Comparison of ENCODE assay signal across 8 mouse cellular contexts in the genomic region with DNA sequence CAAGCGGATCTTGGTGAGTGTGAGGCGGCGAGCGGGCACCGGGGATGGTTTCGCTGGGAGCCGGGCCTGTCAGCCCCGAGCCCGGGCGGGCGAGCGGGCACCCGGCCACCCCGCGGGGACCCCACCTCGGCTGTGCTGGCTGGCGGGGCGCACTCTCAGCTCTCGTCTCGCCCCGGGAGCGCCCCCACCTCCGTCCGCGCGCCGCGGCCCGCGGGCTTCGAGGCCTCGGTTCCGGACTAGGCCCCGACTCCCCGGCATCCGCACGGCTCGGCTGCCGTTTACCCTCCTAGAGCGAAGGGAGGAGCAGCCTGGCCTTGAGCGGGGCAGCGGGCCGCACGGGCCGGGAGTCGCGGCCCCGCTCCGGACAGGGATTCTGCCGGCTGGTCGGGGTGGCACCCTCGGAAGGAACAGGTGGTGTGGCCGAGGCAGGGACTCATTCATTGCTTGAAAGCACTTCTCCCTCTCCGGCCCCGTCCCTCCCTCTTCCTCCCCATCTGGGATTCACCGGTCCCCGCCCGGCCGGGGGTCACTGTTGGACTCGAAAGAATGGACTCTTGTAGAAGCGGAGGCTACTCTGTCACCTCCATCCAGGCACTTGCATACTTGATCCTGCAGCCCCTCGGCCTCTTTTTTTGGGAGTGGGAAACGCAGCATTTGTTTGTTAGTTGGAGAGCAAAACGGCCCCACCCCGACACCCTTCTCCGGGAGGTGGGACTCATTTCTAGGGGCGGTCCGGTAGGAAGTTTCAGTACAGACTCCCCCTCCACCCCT. TPM values are rescaled to one million over a fixed set of nuclear protein-coding genes. Genes with fewer than 3 reads are reported as not detected.
DNase-seq lines count a peak whose midpoint lies in the region; ATAC-seq lines count a peak whose summit lies in the region.

No protein-coding gene starts in this region.

- H3K9me3 ChIP-seq in hindbrain, embryonic 16.5 days (ENCODE audit: control insufficient read depth, low read length), result no peaks in the 10 kb centered on the region
- no peaks in the 10 kb centered on the region for H3K9me3 ChIP-seq in limb, embryonic 12.5 days
- H3K9me3 ChIP-seq in midbrain, embryonic 11.5 days (ENCODE audit: control insufficient read depth, low read length), result no peaks in the 10 kb centered on the region

- ATAC-seq in hindbrain, embryonic 16.5 days, result peak; percentile 64
- ATAC-seq in limb, embryonic 12.5 days (ENCODE audit: insufficient number of reproducible peaks, insufficient read depth, low FRiP score, low TSS enrichment, low read depth), result 0 out of 2 replicates have a peak, but pooled peaks have one; percentile 8
- peak; percentile 68 for ATAC-seq in midbrain, embryonic 11.5 days (ENCODE audit: low FRiP score)

- no peaks in the 10 kb centered on the region for H3K27me3 ChIP-seq in hindbrain, embryonic 16.5 days (replicated peaks; ENCODE audit: control insufficient read depth, insufficient read depth, low read length)
- no peaks in the 10 kb centered on the region for H3K27me3 ChIP-seq in limb, embryonic 12.5 days
- no peaks in the 10 kb centered on the region for H3K27me3 ChIP-seq in midbrain, embryonic 11.5 days (ENCODE audit: control insufficient read depth, insufficient read depth, low read length)

- H3K36me3 ChIP-seq in hindbrain, embryonic 16.5 days (ENCODE audit: control insufficient read depth, insufficient read depth, low read length), result no peaks in the 10 kb centered on the region
- H3K36me3 ChIP-seq in limb, embryonic 12.5 days, result no peaks in the 10 kb centered on the region; the same call in 1 of the 2 replicates
- no peaks in the 10 kb centered on the region; the same call in 1 of the 2 replicates for H3K36me3 ChIP-seq in midbrain, embryonic 11.5 days (ENCODE audit: control insufficient read depth, insufficient read depth, low read length)

- peak; percentile 38 for DNase-seq in ovary, postnatal 10 days (ENCODE audit: low spot score)
- no peak for DNase-seq in ovary, adult 18-20 months (ENCODE audit: low spot score)
- peak; percentile 63 to 72 for DNase-seq in cerebellum, postnatal 10 days
- DNase-seq in gastrocnemius, adult 8-10 months (ENCODE audit: low spot score in 2 of 2), result peak; percentile 7 to 13
- DNase-seq in midbrain, embryonic 11.5 days (ENCODE audit: low spot score, missing footprints), result peak; percentile 94
- peak; percentile 45 to 81 for DNase-seq in spleen, postnatal 4 days (ENCODE audit: low spot score in 2 of 2)

- H3K4me3 ChIP-seq in hindbrain, embryonic 16.5 days (ENCODE audit: low read length), result peak overlapping the region; percentile 96
- H3K4me3 ChIP-seq in limb, embryonic 12.5 days (replicated peaks), result peak overlapping the region; percentile 100
- H3K4me3 ChIP-seq in midbrain, embryonic 11.5 days (ENCODE audit: low read depth, low read length), result peak overlapping the region; percentile 76

- peak overlapping the region; percentile 96 for H3K9ac ChIP-seq in hindbrain, embryonic 16.5 days (ENCODE audit: low read depth, low read length)
- peak overlapping the region; percentile 98 for H3K9ac ChIP-seq in limb, embryonic 12.5 days (replicated peaks)
- peak overlapping the region; percentile 93 for H3K9ac ChIP-seq in midbrain, embryonic 11.5 days (ENCODE audit: low read length)

- H3K4me1 ChIP-seq in hindbrain, embryonic 16.5 days (ENCODE audit: control insufficient read depth, insufficient read depth, low read depth, low read length), result peaks cover 20% of the 10 kb centered on the region
- H3K4me1 ChIP-seq in limb, embryonic 12.5 days (replicated peaks), result peaks cover 19% of the 10 kb centered on the region
- peaks cover 18% of the 10 kb centered on the region for H3K4me1 ChIP-seq in midbrain, embryonic 11.5 days (ENCODE audit: control insufficient read depth, insufficient read depth, low read length)

- peak overlapping the region; percentile 89 for H3K4me2 ChIP-seq in hindbrain, embryonic 16.5 days (ENCODE audit: low read length)
- H3K4me2 ChIP-seq in limb, embryonic 12.5 days, result peak overlapping the region; percentile 82
- H3K4me2 ChIP-seq in midbrain, embryonic 11.5 days, result peak overlapping the region; percentile 79

- WGBS in hindbrain, embryonic 16.5 days, result under 1% methylated on average over 33 of the region's 68 CpGs
- WGBS in limb, embryonic 12.5 days, result under 1% methylated on average over 63 of the region's 68 CpGs
- WGBS in midbrain, embryonic 11.5 days, result under 1% methylated on average over 63 of the region's 68 CpGs

- peak overlapping the region; percentile 90 for H3K27ac ChIP-seq in hindbrain, embryonic 16.5 days (ENCODE audit: low read depth, low read length)
- H3K27ac ChIP-seq in limb, embryonic 12.5 days, result peak overlapping the region; percentile 94
- peak overlapping the region; percentile 87 for H3K27ac ChIP-seq in midbrain, embryonic 11.5 days (ENCODE audit: low read depth, low read length)

RNA-seq across cellular contexts. Expression of a gene that starts 1.6 kb away (rescaled TPM):
- total RNA-seq in gastrocnemius, adult 8-10 months (2022), result 10 to 100 TPM; 40.5 to 53.0 (median 48.0) TPM
- polyA plus RNA-seq in hindbrain, embryonic 16.5 days (2015; fragmentation: Nextera tagmentation; extraction: Ambion mirVana), result 32.6 and 34.5 TPM in 2 replicates
- polyA plus RNA-seq in limb, embryonic 12.5 days (2016; fragmentation: Nextera tagmentation; extraction: Ambion mirVana), result 60.5 and 60.6 TPM in 2 replicates
- polyA plus RNA-seq in midbrain, embryonic 11.5 days (2014; fragmentation: Nextera tagmentation; extraction: Ambion mirVana), result 54.5 and 57.0 TPM in 2 replicates

RNA-seq across cellular contexts. Expression of a gene that starts 7.8 kb away (rescaled TPM):
- 1,000 to 10,000 TPM in 2 of 4 experiments, 100 to 1,000 TPM in 2; 957 to 1,091 (median 1,034) TPM for total RNA-seq in gastrocnemius, adult 8-10 months (2022)
- polyA plus RNA-seq in hindbrain, embryonic 16.5 days (2015; fragmentation: Nextera tagmentation; extraction: Ambion mirVana), result 688 and 807 TPM in 2 replicates
- 737 and 751 TPM in 2 replicates for polyA plus RNA-seq in limb, embryonic 12.5 days (2016; fragmentation: Nextera tagmentation; extraction: Ambion mirVana)
- 739 and 783 TPM in 2 replicates for polyA plus RNA-seq in midbrain, embryonic 11.5 days (2014; fragmentation: Nextera tagmentation; extraction: Ambion mirVana)

RNA-seq across cellular contexts. Expression of a gene that starts 20.0 kb away (rescaled TPM):
- total RNA-seq in gastrocnemius, adult 8-10 months (2022), result under 1 TPM in 1 of 4 experiments, not detected in 3; 0.85 TPM
- polyA plus RNA-seq in hindbrain, embryonic 16.5 days (2015; fragmentation: Nextera tagmentation; extraction: Ambion mirVana), result 1.8 and 2.2 TPM in 2 replicates
- polyA plus RNA-seq in limb, embryonic 12.5 days (2016; fragmentation: Nextera tagmentation; extraction: Ambion mirVana), result 3.8 and 4.8 TPM in 2 replicates
- polyA plus RNA-seq in midbrain, embryonic 11.5 days (2014; fragmentation: Nextera tagmentation; extraction: Ambion mirVana), result 22.5 and 26.9 TPM in 2 replicates

Comparison
In these comparisons a context has a peak if more than half of its experiments do, and no peak if none do; other contexts are left out.
1. ATAC-seq: peak in every context shown above with its lines; median percentile 68 in midbrain, embryonic 11.5 days; 64 in hindbrain, embryonic 16.5 days; 8 in limb, embryonic 12.5 days.